Mouse (Mus musculus) adrenal gland, postnatal 14 days (tissue): ENCODE data around the gene Fkbp10. TPM values are rescaled to one million over a fixed set of nuclear protein-coding genes. Genes with fewer than 3 reads are reported as not detected.

Source experiments
- DNase-seq: peaks from one replicate; pipeline ENCODE4 v3.0.0; 2021; ENCODE audit warnings: mixed read lengths
- total RNA-seq: library from RNA; stranded (reverse); gene quantifications from 2 replicates; pipeline ENCODE4 v1.2.3, GENCODE M21; 2021

Fkbp10 gene
- total RNA-seq, 1 experiment from 2014 or later, result 33.8 TPM

GRCm38 (mm10) chr11:100409686-100410085 is 5.8 kb upstream of the Fkbp10 start:
- DNase-seq, result no peak

GRCm38 (mm10) chr11:100411736-100412135 is 3.8 kb upstream of the Fkbp10 start:
- DNase-seq, result no peak

- DNase-seq, result no peak
These were observed 2.0 kb upstream of the Fkbp10 start for GRCm38 (mm10) chr11:100413541-100413940.

- DNase-seq, result peak; percentile 92
These were observed 1.2 kb upstream of the Fkbp10 start, which contains the start of gene P3h4 for GRCm38 (mm10) chr11:100414021-100414913. Gene P3h4 (minus strand): TSS chr11:100414836.

- DNase-seq, result no peak
These were observed 6.0 kb downstream of the Fkbp10 start for GRCm38 (mm10) chr11:100421537-100421936.

- no peak for DNase-seq
These were observed 8.3 kb downstream of the Fkbp10 start for GRCm38 (mm10) chr11:100423836-100424235.

- DNase-seq, result peak; percentile 88
These were observed 10.4 kb downstream of the Fkbp10 start for GRCm38 (mm10) chr11:100425851-100426250.

- DNase-seq, result no peak
These were observed 11.3 kb downstream of the Fkbp10 start for GRCm38 (mm10) chr11:100426820-100427219.

GRCm38 (mm10) chr11:100428612-100429199 is 13.2 kb downstream of the Fkbp10 start:
- peak; percentile 88 for DNase-seq

GRCm38 (mm10) chr11:100430052-100430451 is 14.6 kb downstream of the Fkbp10 start:
- DNase-seq, result no peak

GRCm38 (mm10) chr11:100432002-100432401 is 16.5 kb downstream of the Fkbp10 start:
- DNase-seq, result no peak

GRCm38 (mm10) chr11:100435678-100436246 is 20.3 kb downstream of the Fkbp10 start:
- no peak for DNase-seq

- no peak for DNase-seq
These were observed 22.4 kb downstream of the Fkbp10 start for GRCm38 (mm10) chr11:100437901-100438300.

GRCm38 (mm10) chr11:100440691-100441522 is 25.4 kb downstream of the Fkbp10 start:
- DNase-seq, result peak; percentile 94

GRCm38 (mm10) chr11:100441797-100442196 is 26.3 kb downstream of the Fkbp10 start, which contains the start of the genes Nt5c3b and Klhl10:
Gene Nt5c3b (minus strand): TSS chr11:100441808.
Gene Klhl10 (plus strand): TSS chr11:100441917.
- no peak for DNase-seq

GRCm38 (mm10) chr11:100442625-100443024 is 27.1 kb downstream of the Fkbp10 start:
- DNase-seq, result no peak

GRCm38 (mm10) chr11:100457247-100457646 is 41.8 kb downstream of the Fkbp10 start:
- DNase-seq, result no peak

- no peak for DNase-seq
These were observed 42.2 kb downstream of the Fkbp10 start for GRCm38 (mm10) chr11:100457711-100458110.

GRCm38 (mm10) chr11:100462699-100463098 is 47.2 kb downstream of the Fkbp10 start:
- no peak for DNase-seq

- DNase-seq, result no peak
These were observed 49.8 kb downstream of the Fkbp10 start for GRCm38 (mm10) chr11:100465229-100465792.

- DNase-seq, result no peak
These were observed 50.3 kb downstream of the Fkbp10 start for GRCm38 (mm10) chr11:100465833-100466232.
